Mouse (Mus musculus): Measurements from ENCODE around the gene Zfp839. TPM values are rescaled to one million over a fixed set of nuclear protein-coding genes. Genes with fewer than 3 reads are reported as not detected.

Gene Zfp839
- polyA plus RNA-seq, 1 experiment from 2014 or later = 1.8 TPM

DNA sequence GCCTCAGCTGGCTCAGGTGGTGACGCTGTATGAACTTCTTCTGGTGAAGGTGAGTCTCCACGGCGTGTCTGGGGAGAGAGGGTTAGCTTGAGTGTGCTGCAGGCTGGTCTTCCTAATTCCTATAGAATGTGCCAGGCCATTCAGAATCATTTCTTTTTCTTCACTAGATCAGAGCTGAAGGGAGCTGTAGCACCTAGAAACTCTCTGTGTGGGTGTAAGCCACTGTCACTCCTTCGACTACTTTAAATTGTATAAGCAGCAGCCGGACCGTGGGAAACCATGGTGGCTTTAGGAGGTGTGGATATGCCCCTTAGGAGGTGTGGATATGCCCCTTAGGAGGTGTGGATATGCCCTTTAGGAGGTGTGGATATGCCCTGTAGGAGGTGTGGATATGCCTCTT is 14.0 kb downstream of the Zfp839 start:
- no peaks in the 10 kb centered on the region for H3K27me3 ChIP-seq (ENCODE audit: insufficient read depth, low read length)
- no peak overlapping the region for H3K4me2 ChIP-seq (ENCODE audit: low read depth, low read length)
- no peak overlapping the region for H3K9ac ChIP-seq (replicated peaks)
- 87% methylated on average over 6 of the region's 6 CpGs for WGBS (ENCODE audit: insufficient replicate concordance)
- ATAC-seq (no peak), DNase-seq (no peak)
- H3K4me3 ChIP-seq (ENCODE audit: low read depth, low read length) = no peak overlapping the region
- no peaks in the 10 kb centered on the region for H3K9me3 ChIP-seq (ENCODE audit: low read length)
- TF ChIP-seq EP300 (IDR thresholded peaks at IDR 0.05; ENCODE audit: low read depth) (no peak), CTCF (IDR thresholded peaks at IDR 0.05; ENCODE audit: low read depth) (no peak)
- no peak overlapping the region for H3K27ac ChIP-seq (ENCODE audit: low read depth)
- H3K36me3 ChIP-seq (replicated peaks; ENCODE audit: insufficient read depth, low read length) = peaks cover 16% of the 10 kb centered on the region
- peaks cover 6% of the 10 kb centered on the region; the same call in 1 of the 2 replicates for H3K4me1 ChIP-seq (ENCODE audit: insufficient read depth)

DNA sequence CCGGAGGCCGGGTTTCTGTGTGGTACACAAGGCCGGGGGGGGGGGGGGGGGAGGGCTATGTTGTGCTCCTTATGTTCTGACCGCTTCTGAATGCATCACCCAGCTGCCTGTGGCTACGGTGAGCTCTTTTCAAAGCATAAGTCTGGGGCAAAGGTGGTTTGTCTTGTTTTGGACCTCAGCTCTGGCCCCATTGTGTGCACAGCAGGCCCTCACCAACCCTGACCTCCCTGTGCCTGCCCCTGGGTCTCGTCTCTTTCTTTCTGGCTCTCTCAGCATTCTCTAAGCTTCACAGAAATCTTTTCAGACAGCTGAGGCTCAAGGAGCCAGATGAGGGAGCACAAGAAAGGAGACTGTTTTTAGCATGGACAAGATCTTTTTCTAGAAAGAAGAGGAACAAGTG is 15.5 kb downstream of the Zfp839 start:
- TF ChIP-seq CTCF (IDR thresholded peaks at IDR 0.05; ENCODE audit: low read depth) = no peak
- no peak for TF ChIP-seq EP300 (IDR thresholded peaks at IDR 0.05; ENCODE audit: low read depth)
- ATAC-seq (peak; percentile 92), DNase-seq (peak; percentile 56)
- Histone ChIP-seq H3K9ac (replicated peaks) (no peak overlapping the region; the same call in 1 of the 2 replicates), H3K27me3 (ENCODE audit: insufficient read depth, low read length) (no peaks in the 10 kb centered on the region), H3K4me3 (ENCODE audit: low read depth, low read length) (no peak overlapping the region), H3K4me1 (ENCODE audit: insufficient read depth) (peaks cover 14% of the 10 kb centered on the region), H3K4me2 (ENCODE audit: low read depth, low read length) (peak overlapping the region; percentile 56), H3K9me3 (ENCODE audit: low read length) (no peaks in the 10 kb centered on the region), H3K27ac (ENCODE audit: low read depth) (peak overlapping the region; percentile 90), H3K36me3 (replicated peaks; ENCODE audit: insufficient read depth, low read length) (peaks cover 23% of the 10 kb centered on the region)
- WGBS (ENCODE audit: insufficient replicate concordance) = 64% methylated on average over 6 of the region's 6 CpGs

DNA sequence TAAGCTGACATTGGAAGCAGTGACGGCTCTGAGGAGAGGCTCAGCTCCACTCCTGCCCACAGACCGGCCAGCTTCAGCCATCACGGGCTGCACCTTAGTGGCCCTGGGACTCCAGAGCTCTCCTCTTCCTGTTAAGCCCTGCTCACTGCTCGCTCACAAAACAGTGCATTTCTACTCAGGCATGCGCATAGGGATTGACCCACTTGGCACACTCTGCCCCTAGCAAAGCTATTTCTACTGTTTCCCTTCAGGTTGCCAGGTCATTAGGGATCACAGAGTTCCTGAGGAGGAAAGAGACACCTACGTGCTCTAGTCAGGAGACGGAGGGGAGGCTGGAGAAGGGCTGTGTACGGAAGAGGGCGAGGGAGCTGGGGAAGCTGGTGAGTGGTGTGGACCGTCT is 15.9 kb downstream of the Zfp839 start:
- H3K4me3 ChIP-seq (ENCODE audit: low read depth, low read length) = no peak overlapping the region
- no peak for TF ChIP-seq CTCF (IDR thresholded peaks at IDR 0.05; ENCODE audit: low read depth)
- TF ChIP-seq EP300 (IDR thresholded peaks at IDR 0.05; ENCODE audit: low read depth) = no peak
- no peak overlapping the region; the same call in 1 of the 2 replicates for H3K9ac ChIP-seq (replicated peaks)
- H3K4me2 ChIP-seq (ENCODE audit: low read depth, low read length) = peak overlapping the region; percentile 56
- H3K9me3 ChIP-seq (ENCODE audit: low read length) = no peaks in the 10 kb centered on the region
- peaks cover 19% of the 10 kb centered on the region for H3K4me1 ChIP-seq (ENCODE audit: insufficient read depth)
- H3K27me3 ChIP-seq (ENCODE audit: insufficient read depth, low read length) = no peaks in the 10 kb centered on the region
- ATAC-seq (peak; percentile 83), DNase-seq (peak; percentile 53)
- H3K27ac ChIP-seq (ENCODE audit: low read depth) = peak overlapping the region; percentile 90
- 71% methylated on average over 10 of the region's 10 CpGs for WGBS (ENCODE audit: insufficient replicate concordance)
- H3K36me3 ChIP-seq (replicated peaks; ENCODE audit: insufficient read depth, low read length) = peaks cover 22% of the 10 kb centered on the region

- Histone ChIP-seq H3K4me1 (ENCODE audit: insufficient read depth) (peaks cover 22% of the 10 kb centered on the region), H3K27me3 (ENCODE audit: insufficient read depth, low read length) (no peaks in the 10 kb centered on the region), H3K9ac (replicated peaks) (no peak overlapping the region), H3K9me3 (ENCODE audit: low read length) (no peaks in the 10 kb centered on the region), H3K4me2 (ENCODE audit: low read depth, low read length) (0 out of 2 replicates have a peak overlapping the region, but pooled peaks have one; percentile 2), H3K36me3 (replicated peaks; ENCODE audit: insufficient read depth, low read length) (peaks cover 36% of the 10 kb centered on the region), H3K27ac (ENCODE audit: low read depth) (no peak overlapping the region), H3K4me3 (ENCODE audit: low read depth, low read length) (no peak overlapping the region)
- TF ChIP-seq EP300 (IDR thresholded peaks at IDR 0.05; ENCODE audit: low read depth) (no peak), CTCF (IDR thresholded peaks at IDR 0.05; ENCODE audit: low read depth) (no peak)
- 54% methylated on average over 4 of the region's 4 CpGs for WGBS (ENCODE audit: insufficient replicate concordance)
- DNase-seq (no peak), ATAC-seq (no peak)
Observed at GRCm38 (mm10) chr12:110870107-110870506, 20.1 kb downstream of the Zfp839 start.

DNA sequence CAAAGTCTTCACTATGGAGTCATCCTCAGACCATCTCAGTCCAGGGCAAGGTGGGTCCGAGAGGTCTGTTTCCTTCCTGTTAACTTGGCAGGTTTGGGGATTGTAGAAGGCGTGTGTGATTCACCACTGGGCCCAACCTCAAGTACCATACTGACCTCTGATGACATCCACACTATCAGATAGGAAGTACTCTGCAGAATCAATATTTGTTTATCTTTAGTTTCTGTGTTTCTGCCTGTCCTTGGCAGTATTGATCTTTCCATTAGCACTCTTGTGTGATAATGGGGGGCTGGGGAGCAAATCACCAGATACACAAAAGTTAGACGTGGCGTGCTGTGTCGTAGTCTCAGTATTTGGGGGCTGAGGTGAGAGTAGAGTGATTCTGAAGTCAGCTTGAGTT is 21.2 kb downstream of the Zfp839 start:
- TF ChIP-seq CTCF (IDR thresholded peaks at IDR 0.05; ENCODE audit: low read depth) = no peak
- TF ChIP-seq EP300 (IDR thresholded peaks at IDR 0.05; ENCODE audit: low read depth) = peak; percentile 80
- no peaks in the 10 kb centered on the region for H3K27me3 ChIP-seq (ENCODE audit: insufficient read depth, low read length)
- whole genome bisulfite sequencing (ENCODE audit: insufficient replicate concordance) = 66% methylated on average over 5 of the region's 5 CpGs
- H3K4me3 ChIP-seq (ENCODE audit: low read depth, low read length) = no peak overlapping the region
- peak overlapping the region; percentile 66; the same call in 1 of the 2 replicates for H3K27ac ChIP-seq (ENCODE audit: low read depth)
- ATAC-seq (peak; percentile 81), DNase-seq (no peak)
- peaks cover 43% of the 10 kb centered on the region for H3K36me3 ChIP-seq (replicated peaks; ENCODE audit: insufficient read depth, low read length)
- H3K9me3 ChIP-seq (ENCODE audit: low read length) = no peaks in the 10 kb centered on the region
- no peak overlapping the region for H3K9ac ChIP-seq (replicated peaks)
- H3K4me1 ChIP-seq (ENCODE audit: insufficient read depth) = peaks cover 22% of the 10 kb centered on the region
- no peak overlapping the region for H3K4me2 ChIP-seq (ENCODE audit: low read depth, low read length)

- Histone ChIP-seq H3K4me3 (ENCODE audit: low read depth, low read length) (no peak overlapping the region), H3K27me3 (ENCODE audit: insufficient read depth, low read length) (no peaks in the 10 kb centered on the region), H3K4me1 (ENCODE audit: insufficient read depth) (peaks cover 14% of the 10 kb centered on the region), H3K9ac (replicated peaks) (no peak overlapping the region), H3K27ac (ENCODE audit: low read depth) (no peak overlapping the region), H3K36me3 (replicated peaks; ENCODE audit: insufficient read depth, low read length) (peaks cover 53% of the 10 kb centered on the region), H3K9me3 (ENCODE audit: low read length) (no peaks in the 10 kb centered on the region), H3K4me2 (ENCODE audit: low read depth, low read length) (no peak overlapping the region)
- ATAC-seq (no peak), DNase-seq (no peak)
- TF ChIP-seq EP300 (IDR thresholded peaks at IDR 0.05; ENCODE audit: low read depth) (no peak), CTCF (IDR thresholded peaks at IDR 0.05; ENCODE audit: low read depth) (no peak)
- WGBS (ENCODE audit: insufficient replicate concordance) = 77% methylated on average over 2 of the region's 2 CpGs
Observed at GRCm38 (mm10) chr12:110875351-110875750, 25.3 kb downstream of the Zfp839 start.

DNA sequence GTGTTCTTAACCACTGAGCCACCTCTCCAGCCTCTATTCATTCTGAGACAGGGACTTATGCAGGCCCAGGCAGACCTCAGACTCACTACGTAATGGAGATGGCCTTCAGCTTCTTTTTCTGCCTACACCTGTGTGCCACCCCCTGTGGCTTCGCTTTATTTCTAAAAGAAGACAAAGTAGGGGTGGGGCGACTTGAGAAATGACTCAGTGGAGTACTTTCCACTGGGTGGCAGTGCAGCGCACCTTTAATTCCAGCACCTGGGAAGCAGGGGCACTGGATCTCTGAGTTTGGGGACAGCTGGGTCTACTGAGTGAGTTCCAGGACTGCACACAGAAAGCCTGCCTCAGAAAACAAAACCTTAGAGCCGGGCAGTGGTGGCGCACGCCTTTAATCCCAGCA is 32.2 kb downstream of the Zfp839 start:
- DNase-seq = no peak
- no peak overlapping the region for H3K9ac ChIP-seq (replicated peaks)
- 89% methylated on average over 7 of the region's 7 CpGs for WGBS (ENCODE audit: insufficient replicate concordance)
- H3K9me3 ChIP-seq (ENCODE audit: low read length) = no peaks in the 10 kb centered on the region
- H3K4me2 ChIP-seq (ENCODE audit: low read depth, low read length) = no peak overlapping the region
- H3K4me3 ChIP-seq (ENCODE audit: low read depth, low read length) = no peak overlapping the region
- H3K36me3 ChIP-seq (replicated peaks; ENCODE audit: insufficient read depth, low read length) = peaks cover 35% of the 10 kb centered on the region
- no peaks in the 10 kb centered on the region for H3K27me3 ChIP-seq (ENCODE audit: insufficient read depth, low read length)
- ATAC-seq = no peak
- no peak for TF ChIP-seq EP300 (IDR thresholded peaks at IDR 0.05; ENCODE audit: low read depth)
- TF ChIP-seq CTCF (IDR thresholded peaks at IDR 0.05; ENCODE audit: low read depth) = peak; percentile 34
- no peak overlapping the region for H3K27ac ChIP-seq (ENCODE audit: low read depth)
- no peaks in the 10 kb centered on the region for H3K4me1 ChIP-seq (ENCODE audit: insufficient read depth)

All from liver, postnatal 0 days (tissue).